Mouse (Mus musculus): ENCODE results near the gene Creb1.
A peak's percentile ranks its signal among the peaks of the same experiment; 100 is the strongest.

Creb1 gene

DNA sequence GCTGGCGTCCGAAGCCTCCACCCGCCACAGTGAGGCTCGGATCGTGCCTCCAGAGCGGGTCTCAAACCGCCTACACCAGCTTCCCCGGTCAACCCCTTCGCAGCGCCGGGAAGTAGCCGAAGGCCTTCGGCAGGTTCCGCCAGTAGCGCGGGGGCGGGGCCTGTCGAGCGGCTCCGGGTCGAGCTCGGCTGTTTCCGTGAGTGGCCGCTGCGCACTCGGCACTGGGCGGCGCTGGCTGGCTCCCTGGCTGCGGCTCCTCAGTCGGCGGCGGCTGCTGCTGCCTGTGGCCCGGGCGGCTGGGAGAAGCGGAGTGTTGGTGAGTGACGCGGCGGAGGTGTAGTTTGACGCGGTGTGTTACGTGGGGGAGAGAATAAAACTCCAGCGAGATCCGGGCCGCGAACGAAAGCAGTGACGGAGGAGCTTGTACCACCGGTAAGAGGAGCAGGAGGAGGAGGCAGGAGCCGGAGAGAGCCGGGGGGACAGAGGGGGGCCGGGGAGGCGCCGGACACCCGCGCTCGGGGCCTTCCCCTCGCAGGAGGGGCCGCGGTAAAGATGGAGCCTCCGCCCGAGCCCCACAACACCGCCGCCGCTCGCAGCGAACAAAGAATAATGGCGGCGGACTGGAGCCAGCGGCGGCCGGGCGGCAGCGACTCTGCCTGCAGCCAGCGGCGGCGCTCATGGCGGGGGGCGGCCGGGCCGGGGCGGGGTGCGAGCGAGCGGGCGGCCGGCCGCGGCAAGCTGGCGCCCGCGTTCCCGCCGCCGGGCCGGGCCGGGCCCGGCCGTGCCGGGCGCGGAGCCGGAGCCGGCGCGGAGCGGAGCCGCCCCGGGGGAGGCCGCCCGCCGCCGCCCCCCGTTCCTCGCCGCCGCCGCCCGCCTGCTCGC, at the start of gene Creb1:
Gene Creb1, plus strand, starts transcription at position 57 of the 882 bp plus-strand sequence.
- DNase-seq: peak; percentile 99

DNA sequence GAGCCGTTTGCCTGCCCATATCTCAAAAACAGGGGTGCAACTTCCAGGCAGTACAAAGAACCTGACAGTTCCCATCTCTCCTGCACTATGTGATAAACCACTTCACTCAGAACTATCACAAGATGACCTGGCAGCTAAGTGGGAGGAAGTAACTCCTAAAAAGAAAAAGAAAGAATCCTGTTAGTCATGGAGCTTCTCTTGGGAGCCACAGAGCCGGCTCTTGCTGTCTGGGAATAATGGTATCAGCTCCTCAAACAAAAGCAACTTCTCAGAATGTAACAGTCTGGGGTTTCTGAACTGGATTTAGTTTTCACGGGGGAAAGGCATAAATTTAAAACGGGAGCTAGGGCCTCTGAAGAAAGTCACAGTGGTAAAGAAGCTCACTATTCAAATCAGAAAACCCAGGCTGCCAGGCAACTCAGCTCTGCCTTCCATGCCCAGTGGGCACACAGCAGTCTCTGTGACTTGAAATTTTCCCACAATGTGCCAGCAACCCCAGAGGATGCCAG, 43.9 kb upstream of the Creb1 start:
- no peak for DNase-seq

DNA sequence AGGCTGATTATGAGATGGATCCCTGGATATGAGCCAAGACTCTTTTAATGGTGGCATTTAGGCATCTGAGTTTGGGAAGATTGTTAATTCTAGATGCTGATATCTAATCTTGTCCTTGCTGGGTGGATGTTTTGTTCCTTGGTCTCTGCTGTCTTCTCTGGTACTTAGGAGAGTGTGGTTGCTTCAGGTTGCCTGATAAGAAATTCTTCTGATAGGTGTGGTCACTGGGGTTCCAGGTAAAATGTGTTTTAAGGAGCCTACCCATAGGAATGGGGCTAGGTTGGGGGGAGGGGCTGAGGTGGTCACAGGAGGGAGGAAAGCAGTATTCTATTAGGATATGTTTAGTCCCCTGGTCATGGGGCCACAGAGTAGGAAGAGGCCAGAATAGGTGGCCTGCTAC, 35.6 kb upstream of the Creb1 start:
- DNase-seq: no peak

DNA sequence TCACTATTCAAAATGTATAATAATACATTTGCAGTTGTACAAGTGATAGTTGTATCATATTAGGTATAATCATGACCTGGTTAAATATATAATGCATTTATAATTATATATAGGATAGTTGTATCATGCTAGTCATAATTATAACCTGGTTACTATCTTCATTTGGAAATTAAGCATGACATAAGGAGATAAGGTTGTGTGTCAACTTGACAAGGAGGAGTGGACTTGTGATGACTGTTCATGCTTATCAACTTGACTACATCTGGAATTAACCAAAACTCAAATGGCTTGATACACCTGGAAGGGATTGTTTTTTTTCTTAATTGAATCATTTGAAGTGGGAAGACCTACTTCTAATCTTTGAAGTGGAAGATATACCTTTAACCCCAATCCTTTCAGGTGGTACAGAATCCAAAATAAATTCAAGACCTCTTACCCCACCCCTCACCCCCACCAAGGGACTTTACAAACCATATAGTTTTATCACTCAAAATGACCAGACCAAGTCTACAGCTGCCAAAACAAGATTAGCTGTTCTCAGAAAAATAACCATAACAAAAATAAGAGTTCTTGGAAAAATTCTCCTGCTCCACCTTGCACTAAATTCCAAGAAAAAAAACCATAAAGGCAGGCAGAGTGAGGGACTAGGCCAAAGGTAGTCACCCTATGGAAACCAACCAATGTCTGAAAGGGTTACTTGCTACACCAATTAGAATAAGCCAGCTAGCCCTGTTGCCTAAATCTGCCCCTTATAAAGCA, 30.9 kb upstream of the Creb1 start:
- DNase-seq: no peak

DNA sequence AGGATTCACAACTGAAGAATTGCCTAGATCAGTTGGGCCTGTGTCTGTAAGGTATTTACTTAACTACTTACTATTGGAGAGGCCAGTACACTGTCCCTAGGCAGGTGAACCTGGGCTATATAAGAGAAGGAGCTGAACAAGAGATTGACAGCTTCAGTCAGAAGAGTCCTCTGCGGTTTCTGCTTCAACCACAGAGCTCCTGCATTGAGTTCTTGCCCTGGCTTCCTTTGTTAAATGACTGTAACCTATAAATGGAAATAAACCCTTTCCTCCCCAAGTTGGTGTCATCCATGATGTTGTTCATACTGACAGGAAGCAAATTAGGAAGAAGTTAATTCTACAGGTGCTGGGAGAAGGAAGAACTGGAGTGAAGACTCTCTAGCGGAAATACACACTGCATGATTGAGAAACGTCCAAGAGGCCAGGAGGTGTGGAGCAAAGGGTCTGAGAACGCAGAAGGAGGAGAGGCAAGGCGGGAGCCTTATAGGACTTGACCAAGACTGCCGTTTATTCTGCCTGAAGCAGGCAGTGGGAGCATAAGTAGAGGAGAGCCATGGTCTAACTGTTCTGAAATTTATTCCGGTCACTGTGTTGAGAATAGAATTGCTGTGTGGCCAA, 23.9 kb upstream of the Creb1 start:
- no peak for DNase-seq

DNA sequence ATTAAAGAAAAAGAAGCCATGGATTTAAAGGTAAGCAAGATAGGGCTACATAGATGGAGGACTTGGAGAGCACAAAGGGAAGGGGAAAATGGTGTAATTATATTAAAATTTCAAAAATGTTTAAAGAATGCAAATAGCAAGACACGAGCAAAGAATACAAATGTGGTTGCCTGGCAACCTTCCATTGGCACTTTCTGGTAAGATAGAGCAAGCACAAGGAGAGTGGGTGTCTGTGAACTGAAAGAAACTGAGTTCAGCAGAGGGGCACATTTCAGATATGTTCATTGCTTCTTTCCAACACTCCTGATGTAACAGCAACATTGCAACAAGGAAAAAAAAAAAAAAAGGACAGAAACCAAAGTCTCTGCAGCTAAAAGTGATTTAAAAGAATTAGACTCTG, 22.8 kb upstream of the Creb1 start:
- no peak for DNase-seq

DNA sequence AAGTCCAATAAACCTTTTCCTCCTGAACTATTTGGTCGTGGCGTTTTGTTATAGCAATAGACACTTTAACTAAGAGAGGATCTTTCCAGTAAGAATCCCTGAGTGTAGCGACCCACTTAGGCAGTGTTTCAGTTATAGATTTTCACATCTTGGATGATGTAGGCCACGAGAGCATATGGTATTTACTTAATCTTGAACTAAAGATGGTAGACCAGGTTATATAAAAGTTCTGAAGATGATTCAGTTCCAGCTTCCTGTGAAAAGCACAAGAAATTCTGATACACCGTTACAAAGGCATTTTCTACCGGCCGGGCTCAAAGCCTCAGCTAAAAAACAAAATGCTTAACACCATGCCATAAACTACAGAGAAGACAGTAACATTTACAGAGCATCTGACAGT, 18.3 kb upstream of the Creb1 start:
- no peak for DNase-seq

DNA sequence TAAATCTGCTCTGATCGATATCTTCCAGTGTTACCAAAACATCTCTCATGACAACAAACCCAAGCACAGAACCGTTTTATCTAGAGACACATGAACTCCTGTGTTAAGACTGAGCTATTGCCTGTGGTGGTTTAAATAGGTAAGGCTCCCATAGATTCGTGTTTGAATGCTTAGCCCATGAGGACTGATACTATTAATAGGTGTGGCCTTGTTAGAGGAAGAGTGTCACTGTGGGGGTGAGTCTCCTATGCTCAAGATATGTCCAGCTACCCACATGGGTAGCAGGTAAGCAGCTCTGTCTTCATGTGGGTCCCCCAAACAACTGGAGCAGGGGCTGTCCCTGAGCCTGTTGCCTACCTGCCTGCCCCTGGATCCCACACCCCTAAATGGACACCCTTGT, 15.9 kb upstream of the Creb1 start:
- no peak for DNase-seq

DNA sequence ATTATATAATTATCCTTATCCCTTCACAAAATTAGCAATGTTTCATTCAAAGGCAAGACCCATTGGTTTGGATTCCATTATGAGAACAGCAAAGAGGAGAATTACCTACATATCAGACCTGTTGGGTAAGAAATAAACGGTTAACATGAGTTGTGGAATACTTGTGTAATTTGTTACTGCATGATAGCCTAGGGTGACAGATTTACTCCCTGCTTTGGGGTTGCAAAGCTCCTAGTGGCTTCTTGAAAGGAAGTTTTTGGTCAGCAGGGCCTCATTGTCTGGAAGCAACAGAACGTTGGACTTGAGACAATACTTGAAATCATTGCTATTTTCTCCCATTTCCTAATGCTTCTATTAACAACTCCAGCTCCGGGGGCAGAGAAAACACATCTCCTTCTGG, 14.0 kb upstream of the Creb1 start:
- no peak for DNase-seq

DNA sequence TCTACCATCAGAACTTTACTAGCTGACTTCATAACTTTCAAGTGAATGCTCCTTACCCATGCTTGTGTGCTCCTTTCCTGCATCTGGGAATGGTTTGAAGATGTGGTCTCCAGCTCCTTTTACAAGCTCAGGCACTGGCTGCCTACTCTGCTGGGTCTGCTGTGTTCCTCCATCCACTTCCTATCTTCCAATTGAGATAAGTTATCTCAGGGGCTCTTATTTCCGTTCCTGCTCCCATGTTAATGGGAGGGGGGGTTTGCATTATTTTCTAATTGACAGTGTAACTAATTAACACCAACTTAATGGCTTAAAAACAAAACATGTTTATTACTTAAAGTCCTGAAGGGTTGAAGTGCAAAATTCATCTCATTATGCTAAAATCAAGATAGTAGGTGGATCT, 13.1 kb upstream of the Creb1 start:
- no peak for DNase-seq

DNA sequence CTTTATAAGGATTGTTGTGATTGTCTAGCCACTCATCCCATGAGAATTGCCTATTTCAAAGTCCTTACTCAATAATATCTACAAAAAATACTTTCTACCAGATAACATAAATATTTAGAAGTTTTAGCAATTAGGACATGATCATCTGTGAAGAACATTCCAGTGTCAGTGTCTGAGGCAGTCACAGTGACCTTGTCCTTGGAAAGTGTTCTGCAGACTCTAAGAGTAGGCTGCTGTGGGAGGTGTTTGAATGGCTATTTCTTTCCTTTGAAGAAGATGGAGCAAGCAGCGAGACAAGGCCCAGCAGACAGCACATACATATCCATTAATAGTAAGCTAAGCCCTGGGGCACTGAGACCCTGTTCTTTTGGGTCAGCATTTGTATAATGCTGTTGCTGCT, 12.5 kb upstream of the Creb1 start:
- DNase-seq: no peak

DNA sequence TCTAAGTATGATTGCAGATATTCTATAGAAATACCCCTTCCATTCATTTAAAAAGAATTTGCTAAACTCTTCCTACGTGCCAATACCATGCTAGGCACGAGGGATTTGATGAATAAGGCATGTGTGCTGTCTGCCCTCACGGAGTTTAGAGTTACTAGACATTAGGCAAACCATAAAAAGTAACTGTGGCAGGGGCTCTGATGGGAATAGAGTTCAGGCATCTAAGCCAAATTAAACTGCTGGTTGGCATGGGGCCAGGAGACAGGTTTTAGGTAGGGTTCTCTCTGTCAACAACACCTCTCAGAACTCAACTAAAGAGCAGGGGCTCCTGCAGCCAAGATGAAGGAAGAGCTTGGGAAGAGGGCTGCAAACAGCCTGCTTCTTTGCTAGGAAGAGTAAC, 10.7 kb upstream of the Creb1 start:
- no peak for DNase-seq

DNA sequence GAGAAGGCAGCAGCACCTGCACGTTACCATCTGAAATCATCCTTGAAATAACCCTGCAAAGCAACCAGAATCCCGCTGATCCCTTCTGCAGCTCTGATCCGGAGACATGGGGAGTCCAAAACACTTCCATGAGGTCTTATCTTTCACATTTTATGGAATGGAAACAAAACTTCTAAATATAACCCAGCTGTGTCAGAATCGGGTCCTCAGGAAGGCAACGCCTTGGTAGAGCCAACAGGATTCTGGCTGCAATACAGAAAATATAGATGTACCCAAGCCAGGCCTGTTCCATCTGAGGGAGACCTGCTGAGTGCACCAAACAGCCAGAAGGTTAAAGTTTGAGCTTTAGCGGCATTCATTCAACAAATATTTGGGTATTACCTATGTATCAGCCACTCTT, 9.8 kb upstream of the Creb1 start:
- DNase-seq: no peak

DNA sequence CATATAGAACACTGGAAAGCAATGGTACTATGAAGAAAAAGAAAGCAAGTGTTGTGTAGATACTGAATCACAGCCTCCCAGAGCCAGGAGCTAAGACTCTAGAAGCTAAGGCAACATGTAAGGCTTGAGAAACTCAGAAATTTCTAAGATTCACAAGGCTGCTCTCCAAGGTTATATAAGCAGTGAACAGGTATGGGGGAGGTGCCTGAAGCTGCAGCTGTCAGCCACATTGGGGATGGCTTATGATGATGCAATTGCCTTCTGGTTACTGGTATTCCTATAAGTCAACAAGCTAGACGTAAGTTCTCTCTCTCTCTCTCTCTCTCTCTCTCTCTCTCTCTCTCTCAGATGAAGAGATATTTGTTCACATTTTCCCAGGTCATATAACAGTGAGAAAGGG, 9.3 kb upstream of the Creb1 start:
- no peak for DNase-seq

DNA sequence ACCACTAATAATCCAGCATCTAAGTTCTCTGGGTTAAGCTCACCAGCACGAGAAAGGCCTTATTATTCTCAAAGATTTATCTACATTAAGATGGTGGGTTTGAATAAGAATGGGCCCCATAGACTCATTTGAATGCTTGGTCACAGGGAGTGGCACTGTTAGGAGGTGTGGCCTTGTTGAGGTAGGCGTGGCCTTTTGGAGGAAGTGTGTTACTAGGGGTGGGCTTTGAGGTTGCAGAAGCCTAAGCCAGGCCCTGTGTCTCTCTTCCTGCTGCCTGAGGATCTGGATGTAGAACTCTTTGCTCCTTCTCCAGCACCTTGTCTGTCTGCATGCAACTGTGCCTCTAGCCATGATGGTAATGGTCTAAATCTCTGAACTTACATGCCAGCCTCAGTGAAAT, 7.8 kb upstream of the Creb1 start:
- DNase-seq: no peak

DNA sequence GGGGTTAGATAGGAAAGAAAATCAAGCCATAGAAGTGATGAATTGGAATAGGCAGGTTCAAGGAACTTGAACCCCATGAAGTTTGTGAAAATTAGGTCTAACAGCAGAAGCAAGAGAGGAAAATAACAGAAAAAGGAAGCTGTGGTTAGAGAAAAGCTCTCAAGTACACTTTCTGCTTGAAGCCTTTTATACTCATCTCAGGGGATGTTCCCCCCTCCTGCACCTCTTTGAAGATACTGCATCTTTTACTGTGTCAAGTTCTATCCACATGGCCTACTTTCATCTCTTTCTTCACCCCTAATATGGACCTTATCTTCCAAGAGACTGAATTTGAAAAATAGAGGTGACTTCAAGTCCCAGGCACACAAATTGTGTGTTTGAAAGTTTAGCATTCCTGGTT, 4.8 kb upstream of the Creb1 start:
- no peak for DNase-seq

DNA sequence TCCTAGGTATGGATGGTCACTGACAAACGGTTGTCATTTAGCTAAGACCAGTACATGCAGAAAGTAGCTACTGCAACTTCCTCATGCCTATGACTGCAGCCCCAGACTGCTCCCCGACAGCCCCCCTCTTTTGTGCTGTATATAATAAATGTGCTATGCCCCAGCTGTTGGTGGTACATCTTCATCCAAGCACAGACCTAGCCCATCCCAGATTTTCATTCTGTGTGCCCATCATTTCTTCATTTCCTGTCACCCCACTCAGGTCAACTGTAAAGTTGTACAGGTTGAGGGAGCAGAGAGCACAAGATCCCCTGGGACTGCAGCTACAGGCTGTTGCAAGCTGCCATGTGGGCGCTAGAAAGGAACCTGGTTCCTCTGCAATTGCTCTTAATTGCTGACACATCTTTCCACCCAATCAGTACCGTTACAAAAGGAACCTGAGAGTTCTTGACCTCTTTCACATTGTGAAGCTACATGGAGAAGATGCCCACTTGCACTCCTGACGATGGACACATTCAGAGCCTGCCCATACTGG, 2.6 kb upstream of the Creb1 start:
- DNase-seq: no peak

DNA sequence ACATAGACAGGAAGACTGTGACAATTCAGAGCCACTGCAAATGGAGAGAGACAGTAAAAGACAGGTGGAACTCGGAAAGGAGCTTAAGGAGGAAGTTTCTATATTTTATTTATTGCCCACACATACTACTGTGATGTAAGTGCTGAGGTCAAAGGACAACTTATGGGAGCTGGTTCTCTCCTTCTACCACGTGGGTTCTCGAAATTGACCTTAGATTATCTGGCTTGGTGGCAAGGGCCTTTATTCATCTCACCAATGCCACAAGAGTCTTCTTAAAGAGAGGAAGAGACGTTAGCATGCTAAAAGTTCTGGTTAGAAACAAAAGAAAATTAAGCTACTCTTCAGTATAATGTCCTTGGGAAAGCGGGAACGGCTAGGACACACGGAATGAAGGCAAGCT, 897 bp upstream of the Creb1 start:
- DNase-seq: no peak

DNA sequence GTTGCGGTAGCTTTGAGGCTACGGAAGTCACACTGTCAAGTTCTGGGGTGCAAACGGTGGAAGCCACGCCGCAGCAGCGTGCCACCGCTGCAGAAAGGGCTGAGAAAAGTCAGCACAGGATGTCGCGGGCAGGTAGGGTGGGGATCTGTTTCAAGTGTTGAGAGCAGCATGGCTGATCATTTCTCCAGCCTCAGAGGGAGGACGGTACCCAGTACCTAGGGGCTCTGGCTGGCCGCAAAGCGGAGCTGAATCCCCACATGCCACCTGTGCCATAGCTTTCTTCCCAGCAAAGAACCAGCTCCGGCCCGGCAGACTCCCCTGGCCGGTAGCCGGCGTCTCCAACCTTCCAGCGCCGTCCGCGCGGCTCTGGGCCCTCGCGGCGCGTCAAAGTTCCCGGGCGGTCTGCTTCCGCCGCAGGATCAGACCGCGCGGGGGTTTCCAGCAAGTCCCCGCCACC, 350 bp upstream of the Creb1 start:
- DNase-seq: no peak

DNA sequence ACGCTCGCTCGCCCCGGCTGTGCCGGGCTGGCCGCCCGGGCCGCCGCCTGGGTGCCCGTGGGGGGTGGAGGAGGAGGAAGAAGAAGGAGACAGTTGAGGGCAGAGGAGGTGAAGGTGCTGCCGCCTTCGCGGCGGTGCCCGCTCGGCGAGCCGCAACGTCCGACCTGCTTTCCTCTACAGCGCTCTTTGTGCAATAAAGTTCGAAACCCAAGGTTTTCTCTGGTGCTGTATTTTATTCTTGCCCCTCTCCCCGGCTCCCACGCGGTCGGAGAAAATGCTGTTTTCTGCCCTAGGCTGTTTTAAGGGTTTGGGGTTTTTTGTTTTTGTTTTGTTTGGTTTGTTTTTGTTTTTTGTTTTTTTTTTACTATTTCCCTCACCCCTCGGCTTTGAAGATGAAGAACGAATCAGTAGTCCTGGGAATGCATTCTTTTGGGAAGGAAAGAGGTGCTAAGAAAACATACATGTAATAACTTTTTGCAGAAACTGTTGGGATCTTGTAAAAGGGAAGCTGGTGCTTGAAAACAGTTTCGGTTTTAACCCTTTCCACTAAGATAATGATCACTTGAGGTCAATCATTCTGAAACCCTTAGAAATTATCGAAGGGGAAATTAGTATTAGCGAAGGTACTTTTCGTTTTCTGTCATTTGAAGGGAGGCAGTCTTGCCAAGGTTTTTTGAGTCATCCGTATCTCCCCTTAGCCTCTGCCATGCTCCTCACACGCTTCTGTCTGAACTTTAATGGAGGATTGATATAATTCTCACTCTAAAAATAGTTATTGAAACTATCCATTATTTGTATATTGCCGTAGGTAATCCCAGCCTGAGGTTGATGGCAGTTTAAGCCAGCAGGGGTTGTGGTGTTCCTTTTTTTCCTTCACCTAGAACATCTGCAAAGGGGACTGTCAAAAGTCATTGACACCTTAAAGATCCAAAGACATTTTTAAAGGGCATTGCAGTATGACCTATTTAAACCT, 1.3 kb downstream of the Creb1 start:
- DNase-seq: peak; percentile 49

DNA sequence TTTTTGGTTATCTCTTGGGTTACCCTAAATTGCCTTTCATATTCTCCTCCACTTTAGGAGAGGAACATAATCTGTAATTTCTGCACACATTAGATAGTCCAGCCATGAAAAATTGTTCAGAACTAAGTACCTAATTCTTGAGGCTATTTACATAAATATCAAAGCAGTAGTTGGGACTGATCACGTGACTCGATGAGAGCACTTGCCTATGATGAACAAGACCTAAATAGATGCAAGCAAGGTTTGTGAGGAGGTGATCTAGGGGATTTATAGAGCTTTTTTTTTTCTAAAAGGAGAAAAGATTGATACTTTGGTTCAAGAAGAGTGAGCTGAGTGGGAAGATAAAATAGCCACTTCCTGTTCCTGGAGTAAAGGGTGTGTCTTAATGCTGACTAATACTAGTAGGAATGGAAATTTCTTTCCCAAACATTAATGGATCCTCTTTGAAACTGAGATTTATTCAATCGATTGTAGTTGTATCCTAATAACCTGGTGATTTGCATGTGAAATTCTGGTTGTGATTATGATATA, 6.5 kb downstream of the Creb1 start:
- DNase-seq: no peak

DNA sequence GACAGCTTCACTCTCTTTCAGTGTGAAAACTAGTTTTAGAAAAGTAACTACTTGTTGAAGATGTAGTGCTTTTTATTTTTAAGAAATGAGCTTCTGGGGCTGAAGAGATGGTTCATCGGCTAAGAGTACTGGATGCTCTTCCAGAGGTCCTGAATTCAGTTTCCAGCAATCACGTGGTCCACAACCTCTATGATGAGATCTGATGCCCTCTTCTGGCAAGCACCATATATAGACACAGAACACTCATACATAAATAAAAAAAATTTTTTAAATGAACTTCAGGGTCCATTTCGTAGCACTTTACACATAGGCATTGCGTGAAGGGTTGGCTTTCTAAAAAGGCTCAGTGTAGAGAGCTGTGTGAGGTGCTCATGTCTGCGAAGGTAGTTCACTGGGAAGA, 11.3 kb downstream of the Creb1 start:
- no peak for DNase-seq
